Mouse (Mus musculus) layer of hippocampus, adult 2 months (tissue): ENCODE results near the gene Rps18. TPM values are rescaled to one million over a fixed set of nuclear protein-coding genes. Genes with fewer than 3 reads are reported as not detected.
"Not testable (repeated sequence)": the region's sequence is repeated elsewhere in the genome, so short reads cannot be mapped to it uniquely, and the experiment has no call there.

Experiments
- DNase-seq, 2 experiments: peaks; one replicate each; pipeline ENCODE4 v3.0.0; 2022; ENCODE audit warnings: low spot score in 2 of 2
- H3K27ac ChIP-seq: fragments of 200-600 bp; 2 replicates; pipeline ENCODE4 v1.8.1; 2022
- H3K4me3 ChIP-seq: fragments of 200-600 bp; 2 replicates; pipeline ENCODE4 v1.8.1; 2022; ENCODE audit warnings: mild to moderate bottlenecking
- CTCF ChIP-seq: fragments of 200-600 bp; conservative IDR thresholded peaks from 2 replicates; pipeline ENCODE4 v1.8.1; 2022; ENCODE audit warnings: antibody characterized with exemption, mild to moderate bottlenecking, moderate library complexity
- total RNA-seq, 2 experiments: library from RNA; stranded (reverse); gene quantifications; 2 replicates each; pipeline ENCODE4 v1.2.3; 2021

The Rps18 gene
- total RNA-seq, 2 experiments from 2014 or later, result 310 to 336 TPM

GRCm38 (mm10) chr17:33962876-33963275 is 7.1 kb upstream of the Rps18 start:
- H3K4me3 ChIP-seq, result no peak overlapping the region
- no peak for DNase-seq
- no peak for TF ChIP-seq CTCF
- H3K27ac ChIP-seq, result no peak overlapping the region

- Histone ChIP-seq H3K27ac (no peak overlapping the region), H3K4me3 (no peak overlapping the region)
- no peak for TF ChIP-seq CTCF
- DNase-seq, result no peak
Observed at GRCm38 (mm10) chr17:33959948-33960347, 4.1 kb upstream of the Rps18 start.

- H3K4me3 ChIP-seq, result no peak overlapping the region
- TF ChIP-seq CTCF, result no peak
Observed at GRCm38 (mm10) chr17:33959135-33959534, 3.3 kb upstream of the Rps18 start.

GRCm38 (mm10) chr17:33958451-33958850 is 2.6 kb upstream of the Rps18 start:
- TF ChIP-seq CTCF, result no peak
- DNase-seq, result no peak

More at GRCm38 (mm10) chr17:33959135-33959534, 3.3 kb upstream of the Rps18 start:
- H3K27ac ChIP-seq, result no peak overlapping the region
- DNase-seq, result no peak

GRCm38 (mm10) chr17:33957493-33957892 is 1.7 kb upstream of the Rps18 start:
- Histone ChIP-seq H3K27ac (no peak overlapping the region), H3K4me3 (no peak overlapping the region)
- TF ChIP-seq CTCF, result no peak
- no peak for DNase-seq

More at GRCm38 (mm10) chr17:33958451-33958850, 2.6 kb upstream of the Rps18 start:
- no peak overlapping the region for H3K4me3 ChIP-seq
- no peak overlapping the region for H3K27ac ChIP-seq

GRCm38 (mm10) chr17:33956336-33956735 is 535 bp upstream of the Rps18 start:
- no peak for DNase-seq
- no peak for TF ChIP-seq CTCF
- Histone ChIP-seq H3K27ac (peak overlapping the region; percentile 98), H3K4me3 (peak overlapping the region; percentile 85)

GRCm38 (mm10) chr17:33954646-33955554 is 901 bp downstream of the Rps18 start:
- peak overlapping the region; percentile 85 for H3K4me3 ChIP-seq
- DNase-seq, result peak in 1 of 2 experiments; percentile 9
- peak overlapping the region; percentile 98 for H3K27ac ChIP-seq
- no peak for TF ChIP-seq CTCF

GRCm38 (mm10) chr17:33953961-33954565 is 1.7 kb downstream of the Rps18 start:
- TF ChIP-seq CTCF, result no peak
- DNase-seq, result no peak
- H3K27ac ChIP-seq, result peak overlapping the region; percentile 98; the same call in 1 of the 2 replicates
- H3K4me3 ChIP-seq, result peak overlapping the region; percentile 85

GRCm38 (mm10) chr17:33953310-33953709 is 2.5 kb downstream of the Rps18 start:
- Histone ChIP-seq H3K27ac (no peak overlapping the region), H3K4me3 (no peak overlapping the region)
- TF ChIP-seq CTCF, result no peak
- no peak for DNase-seq

GRCm38 (mm10) chr17:33952879-33953278 is 2.9 kb downstream of the Rps18 start:
- no peak for DNase-seq
- no peak overlapping the region for H3K27ac ChIP-seq
- TF ChIP-seq CTCF, result no peak

GRCm38 (mm10) chr17:33952015-33952414 is 3.8 kb downstream of the Rps18 start:
- H3K4me3 ChIP-seq, result peak overlapping the region; percentile 71; the same call in 1 of the 2 replicates
- not testable (repeated sequence) for DNase-seq
- peak overlapping the region; percentile 94; the same call in 1 of the 2 replicates for H3K27ac ChIP-seq

More at GRCm38 (mm10) chr17:33952879-33953278, 2.9 kb downstream of the Rps18 start:
- H3K4me3 ChIP-seq, result no peak overlapping the region

- peak; percentile 78 for DNase-seq
- peak within 1 kb of the TSS; percentile 71 for H3K4me3 ChIP-seq
- H3K27ac ChIP-seq, result peak within 1 kb of the TSS; percentile 94
- TF ChIP-seq CTCF, result no peak
Observed at GRCm38 (mm10) chr17:33951021-33951946, 4.5 kb downstream of the Rps18 start, which contains the start of gene B3galt4. Gene B3galt4 (minus strand): TSS chr17:33951488.
